Mouse (Mus musculus): ENCODE data around the gene Lfng.
A peak's percentile ranks its signal among the peaks of the same experiment; 100 is the strongest.

Lfng gene

DNA sequence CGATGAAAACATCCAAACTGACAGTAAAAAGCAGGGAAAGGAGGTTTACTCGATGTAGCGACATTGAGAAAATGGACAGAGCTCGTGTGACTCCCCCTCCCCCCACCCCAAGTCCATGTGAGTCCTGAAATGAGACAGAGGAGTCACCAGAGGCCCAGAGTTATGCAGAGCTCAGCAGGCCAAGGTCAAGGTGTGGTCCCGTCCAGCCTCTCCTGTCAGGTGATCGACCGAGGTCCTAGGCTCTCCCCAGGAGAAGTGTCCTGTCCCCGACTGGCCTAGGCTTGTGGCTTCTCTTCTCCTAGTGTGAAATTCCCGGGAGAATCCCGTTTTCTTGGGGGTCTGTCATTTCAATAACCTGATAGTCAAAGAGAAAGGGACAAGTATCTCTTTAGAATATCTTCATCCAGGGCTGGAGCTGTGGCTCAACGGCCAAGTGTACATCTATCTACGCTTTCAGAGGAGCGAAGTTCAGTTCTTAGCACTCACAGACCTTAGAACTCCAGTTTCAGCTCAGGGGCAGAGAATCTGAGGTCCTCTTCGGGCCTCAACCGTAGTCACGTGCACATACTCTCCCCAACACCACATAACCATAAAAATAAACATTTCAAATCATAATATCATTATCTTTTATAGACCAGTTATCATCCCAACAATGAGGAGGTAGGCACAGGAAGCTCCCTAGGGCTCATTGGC is 17.9 kb upstream of the Lfng start:
- DNase-seq (ENCODE audit: low read depth, low spot score): no peak

DNA sequence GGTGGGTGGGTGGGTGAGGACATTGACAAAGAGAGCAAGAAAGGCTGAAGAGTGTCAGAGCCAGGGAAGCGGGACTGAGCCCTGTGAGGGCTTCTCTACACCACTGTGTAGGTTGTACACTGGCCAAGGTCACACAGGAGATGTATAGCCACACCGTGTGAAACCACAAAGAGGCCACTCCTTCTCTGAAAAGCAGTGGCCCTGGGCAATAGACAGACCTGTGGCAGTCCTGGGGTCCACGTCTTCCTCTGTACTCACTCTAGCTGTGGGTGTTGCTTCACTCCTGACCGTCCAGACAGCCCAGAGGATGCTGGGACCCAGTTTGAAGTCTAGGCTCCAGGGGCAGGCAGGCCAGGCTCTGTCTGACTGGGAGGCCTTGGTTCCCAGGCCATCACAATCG is 12.3 kb upstream of the Lfng start:
- DNase-seq (ENCODE audit: low read depth, low spot score): no peak

DNA sequence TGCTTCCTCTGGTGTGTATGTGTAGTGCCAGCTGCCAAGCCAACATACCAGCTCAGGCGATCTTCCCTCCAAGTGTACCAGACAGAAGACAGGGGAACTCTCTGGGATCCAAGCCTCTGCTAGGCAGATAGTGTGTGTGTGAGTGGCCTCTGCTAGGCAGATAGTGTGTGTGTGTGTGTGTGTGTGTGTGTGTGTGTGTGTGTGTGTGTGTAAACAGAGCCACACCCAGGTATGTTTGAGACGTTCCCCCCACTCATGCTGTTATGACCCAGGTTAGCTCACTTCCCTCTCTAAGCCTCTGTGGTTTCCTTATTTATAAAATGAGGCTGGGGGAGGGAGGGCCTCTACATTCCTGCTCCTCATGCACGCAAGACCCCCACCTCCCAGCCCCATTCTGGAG is 10.7 kb upstream of the Lfng start:
- peak; percentile 75 for DNase-seq (ENCODE audit: low read depth, low spot score)

DNA sequence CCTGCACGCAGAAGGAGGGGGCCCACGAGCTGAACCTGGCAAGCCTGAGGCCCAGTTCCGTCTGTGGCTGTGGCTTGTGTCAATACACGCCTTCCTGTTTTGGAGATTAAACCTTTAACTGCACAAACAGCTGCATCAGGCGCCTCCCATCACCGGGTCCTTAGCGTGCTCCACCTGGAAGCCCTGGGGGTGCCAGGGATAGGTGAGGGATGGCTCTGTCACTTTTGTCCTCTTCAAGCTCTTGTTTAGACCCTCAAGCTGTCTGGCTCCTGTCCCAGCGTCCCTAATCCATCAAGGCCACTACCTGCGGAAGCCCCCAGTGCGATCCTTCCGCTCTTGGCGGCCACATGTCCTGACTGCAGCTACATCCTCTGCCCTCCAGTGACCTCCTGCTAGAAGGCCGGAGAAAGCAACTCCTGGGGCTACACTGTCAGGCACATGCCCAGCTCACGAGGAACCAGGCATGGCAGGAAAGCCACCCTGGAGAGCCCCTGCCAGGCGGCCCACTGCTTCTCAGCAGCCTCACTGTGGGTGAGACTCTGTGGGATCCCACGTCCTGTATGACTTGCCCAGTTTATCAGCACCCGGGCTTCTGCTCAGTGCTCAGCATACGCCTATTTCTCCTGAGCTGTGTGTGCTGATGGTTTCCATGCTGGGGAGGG is 10.1 kb upstream of the Lfng start:
- DNase-seq (ENCODE audit: low read depth, low spot score): peak; percentile 86

DNA sequence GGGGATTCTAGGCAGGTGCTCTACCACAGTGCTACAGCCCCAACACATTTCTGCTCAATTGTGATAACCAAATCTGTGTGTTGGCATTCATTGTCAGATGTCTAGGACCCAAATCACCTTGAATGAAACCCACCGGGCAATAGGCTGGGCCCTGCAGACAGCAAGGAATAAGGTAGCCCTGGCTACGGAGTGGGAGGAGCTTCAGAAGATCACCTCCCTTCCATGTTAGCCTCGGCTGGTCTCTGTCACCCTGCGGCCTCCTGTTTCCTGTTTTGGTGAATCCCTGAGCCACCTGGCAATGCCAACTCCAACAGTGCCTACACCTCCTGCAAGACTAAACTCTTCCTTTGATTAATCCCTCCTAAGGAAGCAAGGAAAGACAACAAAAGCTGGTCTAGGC is 9.3 kb upstream of the Lfng start:
- DNase-seq (ENCODE audit: low read depth, low spot score): peak; percentile 56

DNA sequence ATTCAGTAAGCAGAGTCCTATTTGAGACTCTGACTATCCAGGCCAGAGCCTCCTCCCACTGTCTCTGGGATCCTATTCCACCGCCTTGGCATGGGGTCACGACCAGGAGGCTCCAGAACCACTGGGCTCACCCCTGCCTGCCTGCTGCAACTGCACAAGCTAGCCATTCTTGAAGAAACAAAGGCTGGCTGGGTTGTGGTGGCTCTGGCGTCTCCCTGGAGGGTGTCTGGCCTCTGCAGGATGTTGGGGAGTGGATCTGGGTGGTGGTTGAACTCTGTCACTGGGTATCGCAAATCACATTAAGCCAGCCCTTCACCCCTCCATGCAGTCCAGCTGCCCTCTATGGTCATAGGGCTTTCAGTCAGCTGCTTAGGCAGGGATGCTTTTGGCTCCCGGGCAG is 7.2 kb upstream of the Lfng start:
- no peak for DNase-seq (ENCODE audit: low read depth, low spot score)

DNA sequence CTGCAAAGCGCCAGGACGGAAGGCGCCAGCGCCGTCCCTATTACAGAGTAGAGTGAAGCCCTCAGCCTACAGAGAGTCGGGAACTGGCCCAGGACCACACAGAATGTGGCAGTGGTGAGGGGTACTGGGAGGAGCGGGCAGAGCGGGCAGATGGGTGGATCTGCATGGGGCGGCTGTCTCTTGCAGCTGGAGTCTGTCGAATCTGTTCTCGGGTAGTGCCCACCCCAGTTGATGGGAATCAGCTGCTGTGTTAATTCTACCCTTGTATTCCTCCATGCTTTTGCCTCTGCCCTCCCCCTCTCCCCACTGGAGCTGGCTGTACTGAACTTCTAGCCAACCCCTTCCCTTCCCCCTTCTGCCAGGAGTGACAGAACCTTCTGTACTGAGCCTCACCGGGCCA is 5.4 kb upstream of the Lfng start:
- DNase-seq (ENCODE audit: low read depth, low spot score): no peak

DNA sequence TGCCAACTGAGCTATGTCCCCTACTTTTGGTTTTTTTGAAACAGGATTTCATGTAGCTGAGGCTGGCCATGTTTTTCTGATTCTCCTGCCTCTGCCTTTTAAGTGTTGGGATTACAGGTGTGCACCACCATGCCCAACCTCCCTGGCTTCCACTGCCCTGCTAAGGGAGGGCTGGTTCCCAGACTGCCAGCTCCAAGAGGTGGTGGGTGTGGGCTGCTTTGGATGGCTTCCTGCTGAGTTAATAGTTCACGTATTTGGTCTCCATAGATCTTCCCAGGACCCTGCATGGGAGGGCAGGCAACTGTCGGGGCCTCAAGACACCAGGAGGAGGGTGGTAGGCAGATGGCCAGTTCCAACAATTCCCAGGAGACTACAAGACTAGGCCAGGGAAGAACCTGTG is 4.6 kb upstream of the Lfng start:
- no peak for DNase-seq (ENCODE audit: low read depth, low spot score)

DNA sequence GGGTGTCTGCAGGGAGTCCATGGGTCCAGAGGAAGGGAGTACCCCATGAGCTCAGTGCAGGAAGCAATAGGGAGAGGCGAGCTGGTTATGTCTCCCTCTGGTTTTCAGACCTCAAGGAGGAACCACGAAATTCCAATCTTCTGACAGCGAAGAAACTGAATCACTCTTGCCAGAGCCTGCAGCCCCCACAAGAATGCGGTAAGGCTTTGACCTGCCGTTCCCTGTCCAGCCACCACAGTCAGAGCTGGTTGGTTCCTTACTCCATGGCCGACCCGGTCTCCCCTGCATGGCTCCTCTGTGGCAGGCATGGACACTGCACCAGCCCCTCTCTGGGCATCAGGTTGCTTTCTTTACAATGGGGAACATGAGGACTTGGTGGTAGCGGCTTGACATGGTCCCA is 2.7 kb upstream of the Lfng start:
- DNase-seq (ENCODE audit: low read depth, low spot score): no peak

DNA sequence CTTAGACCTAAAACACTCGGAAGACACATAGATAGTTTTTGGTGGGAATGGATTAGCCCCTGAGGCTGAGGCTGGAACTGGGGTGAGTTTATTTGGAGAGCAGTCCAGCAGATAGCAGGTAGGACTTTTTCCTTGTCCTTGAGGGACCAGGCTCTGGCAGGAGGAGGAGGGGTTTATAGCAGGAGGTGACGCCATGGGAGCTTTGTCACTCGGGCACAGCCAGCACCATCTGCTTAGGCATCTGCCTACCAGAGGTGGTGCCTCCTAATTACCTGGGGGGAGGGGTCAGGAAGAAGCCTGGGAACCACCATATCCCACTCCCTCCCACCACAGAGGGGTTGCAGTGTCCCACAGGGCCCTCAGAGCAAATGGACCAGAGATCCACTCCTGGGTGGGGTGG is 1.9 kb upstream of the Lfng start:
- DNase-seq (ENCODE audit: low read depth, low spot score): no peak

DNA sequence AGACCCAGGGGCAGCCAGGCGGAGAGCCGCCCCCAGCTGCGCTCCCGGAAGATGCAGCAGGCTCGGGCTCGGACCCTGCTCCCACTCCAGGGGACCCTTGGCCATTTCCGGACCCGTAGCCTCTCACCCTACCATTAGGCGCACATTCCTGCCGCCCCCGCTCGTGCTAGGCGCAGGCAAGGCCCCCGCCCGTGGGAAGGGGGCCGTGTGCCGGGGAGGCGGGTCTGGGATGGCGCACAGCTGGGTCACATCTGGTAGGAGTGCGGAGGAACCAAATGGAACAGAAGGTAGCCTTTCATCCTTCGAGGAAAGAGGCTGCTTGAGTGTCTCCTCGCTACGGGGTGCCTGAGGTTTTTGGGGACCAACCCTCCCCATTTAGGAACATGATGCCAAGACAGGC is 734 bp upstream of the Lfng start:
- DNase-seq (ENCODE audit: low read depth, low spot score): no peak

DNA sequence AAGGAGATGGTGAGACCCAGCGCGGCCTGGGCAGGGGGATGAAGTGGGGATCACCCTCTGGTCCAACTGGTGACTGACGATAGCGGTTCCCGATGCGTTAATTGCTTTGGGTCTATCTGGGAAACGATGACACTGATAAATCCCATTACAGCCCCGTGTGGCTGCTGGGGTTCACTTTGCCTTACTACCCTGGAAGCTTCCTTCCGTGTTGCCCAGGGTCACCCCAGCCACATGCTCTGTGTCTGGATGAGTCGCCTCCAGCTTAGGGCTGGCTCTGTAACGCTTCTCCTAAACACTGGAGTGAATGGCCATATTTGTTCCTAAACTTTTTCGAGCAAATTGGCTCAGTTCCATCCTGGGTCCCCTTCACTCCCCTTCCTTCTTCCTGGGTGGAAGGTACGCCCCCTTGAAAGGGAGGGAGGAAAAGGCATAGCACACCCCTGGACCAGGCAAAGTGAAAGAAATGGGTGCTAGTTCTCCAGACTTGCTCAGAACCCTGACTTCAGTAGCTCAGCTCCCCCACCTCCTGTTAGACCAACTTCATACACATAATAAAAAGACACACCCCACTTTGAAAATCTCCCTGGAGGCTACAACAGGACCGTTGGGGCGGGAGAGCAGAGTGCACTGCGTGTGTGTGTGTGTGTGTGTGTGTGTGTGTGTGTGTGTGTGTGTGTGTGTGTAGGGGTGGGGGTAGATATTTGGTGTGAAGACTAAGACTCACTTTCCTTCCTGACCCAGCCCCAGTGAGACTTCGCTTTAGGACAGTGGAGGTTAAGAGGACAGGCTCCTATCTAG is 915 bp downstream of the Lfng start:
- peak; percentile 64 for DNase-seq (ENCODE audit: low read depth, low spot score)

DNA sequence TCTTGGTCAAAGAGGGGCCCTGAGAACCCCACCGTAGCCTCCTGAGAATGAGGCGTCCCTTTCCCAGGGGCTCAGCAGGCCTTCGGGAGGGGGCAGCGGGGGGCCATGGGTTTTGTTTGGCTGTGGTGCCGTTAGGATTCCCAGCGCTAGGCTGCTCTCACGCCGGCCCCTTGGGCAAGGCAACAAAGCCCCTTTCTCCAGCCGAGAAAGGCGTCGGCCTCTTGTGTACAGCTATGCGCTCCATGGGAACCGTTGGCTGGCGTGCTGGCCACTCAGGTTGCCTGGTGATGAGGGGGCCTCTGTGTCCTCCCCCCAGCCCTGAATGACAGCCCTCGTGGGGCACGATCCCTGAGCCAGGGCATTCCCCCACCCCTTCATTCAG is 1.5 kb downstream of the Lfng start:
- DNase-seq (ENCODE audit: low read depth, low spot score): peak; percentile 45

DNA sequence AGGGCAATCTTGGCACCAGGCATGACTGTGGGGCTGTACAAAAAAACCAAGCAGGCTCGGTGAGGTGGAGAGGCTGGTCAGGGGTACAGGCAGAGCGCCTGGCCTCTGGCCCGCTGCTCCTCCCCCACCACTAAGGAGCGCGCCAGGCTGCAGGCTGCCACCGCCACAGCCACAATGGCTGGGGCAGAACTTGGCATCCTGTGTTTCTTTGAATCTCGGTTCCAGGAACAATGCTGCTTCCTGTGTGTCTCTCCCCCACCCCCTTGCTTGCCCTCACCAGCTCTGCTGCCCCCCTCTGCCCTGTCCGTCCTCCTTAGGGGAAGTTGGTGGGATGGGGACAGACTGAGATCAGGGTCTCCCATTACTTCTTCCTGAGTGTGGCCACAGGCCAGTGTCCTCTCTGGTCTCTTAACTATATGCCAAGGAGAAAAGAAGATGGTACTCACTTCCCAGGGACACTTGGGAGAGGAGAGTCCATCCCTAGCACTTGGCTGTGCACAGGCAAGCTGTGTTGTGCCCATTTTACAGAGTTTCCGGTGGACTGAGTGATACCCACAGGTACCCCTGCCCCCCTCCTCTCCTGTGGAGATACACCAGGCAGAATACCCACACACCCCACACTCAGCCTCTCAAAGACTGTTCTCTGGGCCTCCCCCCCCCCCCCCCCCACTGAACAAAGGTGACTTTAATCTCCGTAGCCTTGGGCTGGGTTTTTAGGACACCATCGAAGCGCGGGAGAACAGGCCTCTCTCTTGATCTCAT is 2.6 kb downstream of the Lfng start:
- DNase-seq (ENCODE audit: low read depth, low spot score): peak; percentile 73

DNA sequence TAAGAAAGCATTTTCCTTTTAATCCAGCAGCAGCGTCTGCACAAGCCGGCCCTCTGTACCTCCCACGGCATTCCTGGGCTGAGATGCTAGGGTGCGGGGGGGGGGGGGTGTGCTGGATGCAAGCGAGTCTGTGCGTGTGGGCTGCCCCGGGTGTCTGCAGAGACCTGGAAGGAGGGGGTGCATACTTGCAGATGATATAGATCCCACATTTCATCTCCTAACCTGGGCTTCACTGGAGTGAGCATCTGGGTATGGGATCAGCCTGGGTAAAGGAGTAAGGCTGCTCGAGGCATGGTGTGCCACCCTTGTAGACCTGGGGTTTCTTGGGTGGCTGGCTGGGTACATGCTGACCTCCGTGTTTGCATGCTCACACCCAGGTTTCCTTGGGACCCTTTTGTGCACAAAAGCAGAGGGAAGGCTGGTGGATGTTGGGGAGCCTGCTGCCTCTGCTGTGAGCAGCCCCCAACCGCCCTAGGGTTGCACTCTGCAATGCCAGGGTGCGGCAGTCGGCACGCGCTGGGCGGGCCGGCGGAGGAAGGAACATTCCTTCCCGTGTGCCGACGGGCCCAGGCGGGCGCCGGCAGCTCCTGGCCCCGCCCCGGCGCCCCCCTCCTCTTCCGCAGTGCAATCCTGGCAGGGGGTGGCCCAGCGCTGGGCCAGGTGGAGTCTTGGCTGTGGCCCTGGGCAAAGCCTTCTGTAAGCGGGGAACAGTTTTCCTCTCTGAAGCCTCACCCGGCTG is 3.3 kb downstream of the Lfng start:
- peak; percentile 69 for DNase-seq (ENCODE audit: low read depth, low spot score)

DNA sequence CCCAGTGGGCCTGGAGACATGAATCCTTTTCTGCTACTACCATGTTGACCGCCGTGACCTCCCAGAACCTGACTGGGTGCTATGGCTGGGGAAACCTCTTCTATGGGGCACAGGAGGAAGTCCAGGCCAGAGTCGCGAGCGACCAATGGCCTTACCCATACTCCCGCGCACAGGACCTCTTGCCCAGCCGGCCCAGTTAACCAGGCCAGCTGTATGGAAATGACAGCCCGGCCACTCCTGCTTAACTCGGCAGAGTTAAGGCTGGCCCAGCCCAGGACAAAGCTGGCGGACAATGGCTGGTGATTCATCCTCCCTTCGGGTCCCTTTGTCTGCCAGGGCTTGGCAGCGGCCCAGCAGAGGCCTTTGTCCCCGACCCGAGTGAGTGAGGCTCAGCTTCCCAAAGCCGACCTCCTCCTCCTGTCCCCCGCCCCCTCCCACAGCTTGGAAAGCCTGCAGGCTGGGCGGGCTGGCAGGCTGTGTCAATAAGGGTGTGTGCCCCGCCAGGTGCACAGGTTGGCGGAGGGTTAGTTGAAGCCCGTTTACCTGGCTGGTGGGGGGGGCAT is 4.0 kb downstream of the Lfng start:
- peak; percentile 45 for DNase-seq (ENCODE audit: low read depth, low spot score)

DNA sequence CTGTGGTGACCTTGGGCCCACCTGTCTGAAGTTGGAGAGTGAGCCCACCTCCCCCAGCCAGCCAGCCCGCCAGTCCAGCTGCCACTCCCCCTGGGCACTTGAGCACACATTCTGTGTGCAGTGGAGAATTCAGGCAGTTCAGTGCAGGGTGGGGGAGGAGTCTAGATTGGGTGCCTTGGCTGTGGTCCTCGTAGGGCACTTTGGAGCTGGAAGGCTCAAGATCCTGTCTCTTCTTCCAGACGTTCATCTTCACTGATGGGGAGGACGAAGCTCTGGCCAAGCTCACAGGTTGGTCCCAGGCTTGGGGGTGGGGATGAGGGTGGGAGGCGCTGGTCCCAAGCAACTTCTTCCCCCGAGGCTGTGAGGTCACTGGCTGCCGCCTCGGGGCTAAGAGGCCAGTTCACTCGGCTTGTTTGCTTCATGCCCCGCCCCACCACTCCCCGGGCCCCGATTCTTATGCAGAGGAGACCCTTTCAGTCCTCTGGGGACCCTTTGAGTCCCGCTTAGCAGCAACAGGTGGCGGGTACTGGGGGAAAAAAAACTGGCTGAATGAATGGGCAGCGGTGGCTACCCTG is 4.6 kb downstream of the Lfng start:
- DNase-seq (ENCODE audit: low read depth, low spot score): peak; percentile 49

DNA sequence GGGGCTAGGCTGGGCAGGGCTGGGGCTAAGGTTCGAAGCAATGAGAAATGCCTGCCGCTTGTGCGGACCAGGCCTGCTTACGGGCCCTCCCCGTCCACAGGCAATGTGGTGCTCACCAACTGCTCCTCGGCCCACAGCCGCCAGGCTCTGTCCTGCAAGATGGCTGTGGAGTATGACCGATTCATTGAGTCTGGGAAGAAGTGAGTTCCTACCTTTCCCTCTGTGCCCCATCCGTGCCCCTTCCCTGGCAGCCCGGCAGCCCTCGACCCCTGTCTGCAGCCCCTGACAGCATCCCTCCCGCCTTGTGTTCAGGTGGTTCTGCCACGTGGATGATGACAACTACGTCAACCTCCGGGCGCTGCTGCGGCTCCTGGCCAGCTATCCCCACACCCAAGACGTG is 5.1 kb downstream of the Lfng start:
- DNase-seq (ENCODE audit: low read depth, low spot score): no peak

DNA sequence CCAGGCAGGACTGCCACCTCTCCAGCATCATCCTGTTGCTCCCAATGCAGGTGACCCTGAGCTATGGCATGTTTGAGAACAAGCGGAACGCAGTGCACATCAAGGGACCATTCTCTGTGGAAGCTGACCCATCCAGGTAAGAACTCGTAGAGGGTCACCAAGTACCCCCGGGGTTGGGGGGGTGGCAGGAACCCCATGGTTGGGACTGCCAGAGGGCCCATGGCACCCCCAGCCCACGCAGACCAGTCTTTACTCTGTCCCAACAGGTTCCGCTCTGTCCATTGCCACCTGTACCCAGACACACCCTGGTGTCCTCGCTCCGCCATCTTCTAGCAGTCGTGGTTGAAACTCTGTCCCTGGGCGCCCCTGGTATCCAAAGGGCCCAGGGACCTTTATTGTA is 7.0 kb downstream of the Lfng start:
- DNase-seq (ENCODE audit: low read depth, low spot score): no peak

DNA sequence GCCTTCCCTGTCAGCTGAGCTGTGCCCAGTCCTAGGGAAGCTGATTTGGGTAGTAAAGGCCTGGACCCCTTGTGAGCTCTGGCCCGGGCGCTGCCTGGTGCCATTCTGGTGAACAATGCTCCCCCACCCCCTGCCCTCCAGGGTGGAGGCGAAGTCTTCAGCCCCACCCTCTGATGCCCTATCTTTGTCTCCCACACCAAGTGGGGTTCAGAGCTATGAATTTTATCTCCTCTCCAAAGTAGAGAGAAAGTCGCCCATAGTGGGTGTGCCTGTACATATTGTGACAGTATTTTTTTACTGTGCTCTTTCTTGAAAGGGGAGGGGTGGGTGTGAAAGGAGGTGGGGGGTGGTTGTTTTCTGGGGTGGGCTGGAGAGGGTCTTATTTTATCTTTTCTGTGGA is 7.7 kb downstream of the Lfng start:
- DNase-seq (ENCODE audit: low read depth, low spot score): no peak

Data from CD4-positive, CD25-positive, alpha-beta regulatory T cell, adult 2 months (primary cell).